Mouse (Mus musculus): Measurements from ENCODE around the gene Bbc3.
"Not testable (repeated sequence)": the region's sequence is repeated elsewhere in the genome, so short reads cannot be mapped to it uniquely, and the experiment has no call there.

Bbc3 gene

DNA sequence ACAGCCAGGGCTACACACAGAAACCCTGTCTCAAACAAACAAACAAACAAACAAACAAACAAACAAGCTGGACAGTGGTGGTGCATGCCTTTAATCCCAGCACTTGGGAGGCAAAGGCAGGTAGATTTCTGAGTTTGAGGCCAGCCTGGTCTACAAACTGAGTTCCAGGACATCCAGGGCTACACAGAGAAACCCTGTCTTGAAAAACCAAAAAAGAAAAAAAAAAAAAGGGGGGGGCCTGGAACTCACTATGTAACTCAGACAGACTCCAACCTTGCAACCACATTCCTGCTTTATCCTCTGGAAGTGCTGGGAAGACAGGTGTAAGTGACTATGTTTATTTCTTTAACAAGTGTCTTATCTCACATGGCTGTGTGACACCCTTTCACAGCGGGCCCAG lies at the start of gene Bbc3:
Gene Bbc3 (plus strand): TSS at position 301 of the 400 bp plus-strand sequence.
- not testable (repeated sequence) for DNase-seq (ENCODE audit: low read depth)

GRCm38 (mm10) chr7:16259110-16259590 lies 49.0 kb upstream of the Bbc3 start, which contains the start of gene C5ar1:
Gene C5ar1 (minus strand): TSS chr7:16259540.
- no peak for DNase-seq (ENCODE audit: low read depth)

- DNase-seq (ENCODE audit: low read depth) = no peak
Measured at GRCm38 (mm10) chr7:16261097-16261496, 47.1 kb upstream of the Bbc3 start.

DNA sequence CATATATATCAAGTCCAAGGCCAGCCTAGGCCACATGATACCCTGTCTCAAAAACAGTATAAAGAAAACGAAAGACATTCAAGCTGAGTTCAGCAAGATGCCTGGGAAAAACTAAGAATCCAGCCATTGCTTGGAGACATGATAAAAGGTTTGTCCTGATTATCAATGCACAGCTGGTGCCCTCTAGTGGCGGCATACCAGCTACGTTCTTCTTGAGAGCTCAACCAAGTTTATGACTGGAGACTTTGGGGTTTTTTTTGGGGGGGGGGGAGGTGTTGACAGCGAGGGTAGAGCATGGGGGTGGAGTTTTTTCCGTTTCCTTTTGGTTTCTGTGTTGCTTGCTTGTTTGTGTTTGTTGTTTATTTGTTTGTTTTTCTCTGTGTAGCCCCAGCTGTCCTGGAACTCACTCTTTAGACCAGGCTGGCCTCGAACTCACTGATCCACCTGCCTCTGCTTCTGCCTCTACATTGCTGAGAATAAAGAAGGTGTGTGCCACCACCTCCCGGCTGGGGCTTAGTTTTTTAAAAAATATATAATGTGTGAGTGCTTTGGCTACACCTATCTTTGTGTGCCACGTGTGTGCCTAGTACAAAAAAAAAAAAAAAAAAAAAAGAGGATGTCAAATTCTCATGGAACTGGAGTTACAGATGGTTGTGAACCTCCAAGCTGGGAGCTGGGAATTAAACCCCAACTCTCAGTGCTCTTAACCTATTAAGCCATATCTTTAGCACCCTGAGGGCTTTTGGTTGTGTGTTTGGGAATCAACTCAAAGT lies 45.0 kb upstream of the Bbc3 start:
- peak; percentile 96 for DNase-seq (ENCODE audit: low read depth)

- DNase-seq (ENCODE audit: low read depth) = no peak
Measured at GRCm38 (mm10) chr7:16263843-16264242, 44.4 kb upstream of the Bbc3 start.

DNA sequence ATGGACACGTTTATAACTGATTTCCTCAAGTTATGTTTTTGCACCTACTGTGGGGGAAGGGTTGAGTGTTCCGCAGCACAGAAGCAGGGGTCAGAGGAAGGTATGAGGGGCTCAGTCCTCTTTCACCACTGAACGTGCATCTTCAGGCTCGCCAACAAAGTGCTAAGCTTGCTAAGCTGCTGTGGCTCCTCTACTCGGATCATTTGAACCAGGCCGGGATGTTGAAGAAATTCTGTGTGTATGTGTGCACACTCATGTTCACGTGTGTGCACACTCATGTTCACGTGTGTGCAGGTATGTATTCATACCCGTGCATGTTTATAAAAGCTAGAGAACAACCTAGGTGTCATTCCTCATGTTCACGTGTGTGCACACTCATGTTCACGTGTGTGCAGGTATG lies 42.3 kb upstream of the Bbc3 start:
- no peak for DNase-seq (ENCODE audit: low read depth)

- not testable (repeated sequence) for DNase-seq (ENCODE audit: low read depth)
Measured at GRCm38 (mm10) chr7:16266593-16266992, 41.6 kb upstream of the Bbc3 start.

- no peak for DNase-seq (ENCODE audit: low read depth)
Measured at GRCm38 (mm10) chr7:16271139-16271538, 37.1 kb upstream of the Bbc3 start.

- peak; percentile 82 for DNase-seq (ENCODE audit: low read depth)
Measured at GRCm38 (mm10) chr7:16272681-16273080, 35.5 kb upstream of the Bbc3 start.

- DNase-seq (ENCODE audit: low read depth) = peak; percentile 95
Measured at GRCm38 (mm10) chr7:16273081-16273765, 35.0 kb upstream of the Bbc3 start, which contains the start of gene Inafm1. Gene Inafm1 (minus strand): TSS chr7:16273617.

GRCm38 (mm10) chr7:16273766-16274140 lies 34.4 kb upstream of the Bbc3 start:
- DNase-seq (ENCODE audit: low read depth) = no peak

- no peak for DNase-seq (ENCODE audit: low read depth)
Measured at GRCm38 (mm10) chr7:16274922-16275890, 33.0 kb upstream of the Bbc3 start.

- DNase-seq (ENCODE audit: low read depth) = no peak
Measured at GRCm38 (mm10) chr7:16280721-16281120, 27.5 kb upstream of the Bbc3 start.

DNA sequence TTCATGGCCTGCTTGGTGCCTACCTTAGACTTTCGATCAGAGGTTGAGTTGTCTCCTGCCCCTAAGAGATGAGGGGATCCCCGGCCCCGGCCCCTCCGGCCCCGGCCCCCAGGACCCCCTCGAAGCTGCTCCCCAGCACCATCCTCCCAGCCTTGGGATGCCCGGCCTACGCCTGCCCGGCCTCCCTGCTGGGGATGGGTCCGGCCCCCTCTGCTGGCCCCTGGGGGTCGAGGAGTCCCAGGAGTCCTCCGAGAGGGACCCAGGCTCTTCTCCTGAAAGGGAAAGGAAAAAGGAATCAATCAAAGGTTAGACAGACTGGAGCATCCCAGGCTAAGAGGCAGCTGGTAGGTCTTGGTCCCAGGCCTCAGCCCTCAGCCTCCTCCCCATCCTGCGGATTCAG lies 25.9 kb upstream of the Bbc3 start:
- no peak for DNase-seq (ENCODE audit: low read depth)

DNA sequence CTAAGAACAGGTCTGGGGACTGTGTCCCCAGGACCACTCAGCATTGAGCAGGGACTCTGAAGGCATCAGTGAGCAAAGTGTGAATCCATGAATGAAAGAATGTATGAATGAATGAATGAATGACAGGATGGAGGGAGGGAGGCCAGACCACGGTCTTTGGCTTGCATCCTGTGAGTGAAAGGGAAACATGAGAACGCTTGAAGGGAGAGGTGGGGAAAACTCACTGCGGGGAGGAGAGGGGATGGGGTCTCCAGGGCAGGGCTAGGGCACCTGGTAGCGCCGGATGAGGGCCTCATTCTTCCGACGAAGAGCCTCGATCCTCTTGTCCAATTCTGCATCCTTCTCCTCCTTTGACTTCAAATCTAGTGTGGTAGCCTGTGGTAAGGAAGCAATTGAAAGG lies 24.2 kb upstream of the Bbc3 start:
- DNase-seq (ENCODE audit: low read depth) = no peak

- DNase-seq (ENCODE audit: low read depth) = no peak
Measured at GRCm38 (mm10) chr7:16284904-16285303, 23.3 kb upstream of the Bbc3 start.

- DNase-seq (ENCODE audit: low read depth) = peak; percentile 93
Measured at GRCm38 (mm10) chr7:16285450-16286025, 22.7 kb upstream of the Bbc3 start.

- DNase-seq (ENCODE audit: low read depth) = peak; percentile 100
Measured at GRCm38 (mm10) chr7:16286026-16286961, 21.9 kb upstream of the Bbc3 start, which contains the start of gene Ccdc9. Gene Ccdc9 (minus strand): TSS chr7:16286795.

- DNase-seq (ENCODE audit: low read depth) = peak; percentile 63
Measured at GRCm38 (mm10) chr7:16287016-16287415, 21.2 kb upstream of the Bbc3 start.

- no peak for DNase-seq (ENCODE audit: low read depth)
Measured at GRCm38 (mm10) chr7:16287791-16288190, 20.4 kb upstream of the Bbc3 start.
